Mouse (Mus musculus) Muller cell, postnatal 12 days (primary cell): ENCODE results near the gene Mxd1.
A peak's percentile ranks its signal among the peaks of the same experiment; 100 is the strongest.

Experiments used
- DNase-seq: peaks from one replicate; pipeline ENCODE4 v3.0.0-alpha.2; 2015; ENCODE audit errors: inconsistent ontology term

Mxd1 gene

GRCm38 (mm10) chr6:86653026-86653425, 15.9 kb downstream of the Mxd1 start:
- DNase-seq, result no peak

GRCm38 (mm10) chr6:86646143-86646542, 22.8 kb downstream of the Mxd1 start:
- no peak for DNase-seq

- DNase-seq, result no peak
These were observed 23.4 kb downstream of the Mxd1 start for GRCm38 (mm10) chr6:86645551-86645950.

- DNase-seq, result no peak
These were observed 24.1 kb downstream of the Mxd1 start for GRCm38 (mm10) chr6:86644775-86645400.

- no peak for DNase-seq
These were observed 27.2 kb downstream of the Mxd1 start for GRCm38 (mm10) chr6:86641716-86642115.

GRCm38 (mm10) chr6:86640776-86641175, 28.2 kb downstream of the Mxd1 start:
- DNase-seq, result no peak

- DNase-seq, result no peak
These were observed 28.8 kb downstream of the Mxd1 start for GRCm38 (mm10) chr6:86640161-86640560.

GRCm38 (mm10) chr6:86639180-86640160, 29.5 kb downstream of the Mxd1 start:
- DNase-seq, result no peak

GRCm38 (mm10) chr6:86638434-86638833, 30.5 kb downstream of the Mxd1 start:
- no peak for DNase-seq

GRCm38 (mm10) chr6:86637860-86638259, 31.1 kb downstream of the Mxd1 start:
- no peak for DNase-seq

- no peak for DNase-seq
These were observed 31.7 kb downstream of the Mxd1 start for GRCm38 (mm10) chr6:86637171-86637835.

- no peak for DNase-seq
These were observed 32.5 kb downstream of the Mxd1 start for GRCm38 (mm10) chr6:86636495-86636894.

- DNase-seq, result no peak
These were observed 38.8 kb downstream of the Mxd1 start for GRCm38 (mm10) chr6:86630141-86630540.

GRCm38 (mm10) chr6:86627946-86628345, 41.0 kb downstream of the Mxd1 start, which contains the start of gene Asprv1:
Asprv1 (plus strand) TSS chr6:86628164.
- no peak for DNase-seq

- no peak for DNase-seq
These were observed 44.6 kb downstream of the Mxd1 start for GRCm38 (mm10) chr6:86624074-86625030.

GRCm38 (mm10) chr6:86623201-86623600, 45.8 kb downstream of the Mxd1 start:
- DNase-seq, result no peak

- no peak for DNase-seq
These were observed 53.7 kb downstream of the Mxd1 start for GRCm38 (mm10) chr6:86615301-86615700.

GRCm38 (mm10) chr6:86610714-86611113, 58.2 kb downstream of the Mxd1 start:
- DNase-seq, result peak; percentile 30

GRCm38 (mm10) chr6:86609235-86609634, 59.7 kb downstream of the Mxd1 start:
- DNase-seq, result no peak

- no peak for DNase-seq
These were observed 61.5 kb downstream of the Mxd1 start for GRCm38 (mm10) chr6:86607471-86607870.

- no peak for DNase-seq
These were observed 62.7 kb downstream of the Mxd1 start for GRCm38 (mm10) chr6:86606289-86606688.
